Mouse (Mus musculus) lung, postnatal 0 days (tissue): ENCODE data around the gene Pcca.

Source experiments
- CTCF ChIP-seq: IDR thresholded peaks from 2 replicates; pipeline ENCODE4 v1.5.1; 2016; ENCODE audit warnings: antibody characterized with exemption, mild to moderate bottlenecking
- EP300 ChIP-seq: IDR thresholded peaks from 2 replicates; pipeline ENCODE4 v1.6.1; 2016; ENCODE audit warnings: antibody characterized with exemption, mild to moderate bottlenecking, control low read depth

DNA sequence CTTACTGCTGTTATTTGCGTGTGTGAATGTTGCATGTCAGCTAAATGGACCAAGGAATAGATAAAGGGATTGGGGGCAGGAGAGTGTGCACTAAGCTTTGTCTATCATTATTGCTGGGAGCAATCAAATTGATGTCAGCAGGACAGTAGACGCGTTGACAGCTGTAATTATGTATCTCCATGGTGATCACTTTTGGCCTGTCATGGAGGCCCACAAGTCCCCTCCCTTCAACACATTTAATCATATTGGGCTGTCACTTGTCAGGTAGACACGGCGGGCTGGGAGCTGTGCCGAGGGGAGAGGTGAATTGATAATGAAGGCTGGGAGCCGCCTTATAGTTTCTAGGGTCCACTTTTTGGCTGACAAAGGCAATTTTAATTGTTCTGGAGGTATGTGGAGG is 153.3 kb downstream of the Pcca start:
- TF ChIP-seq CTCF (no peak), EP300 (no peak)
